Mouse (Mus musculus): ENCODE measurements around the gene Pet100. TPM values are rescaled to one million over a fixed set of nuclear protein-coding genes. Genes with fewer than 3 reads are reported as not detected.

The Pet100 gene
- polyA plus RNA-seq, 1 experiment from 2014 or later, result 138 TPM

DNA sequence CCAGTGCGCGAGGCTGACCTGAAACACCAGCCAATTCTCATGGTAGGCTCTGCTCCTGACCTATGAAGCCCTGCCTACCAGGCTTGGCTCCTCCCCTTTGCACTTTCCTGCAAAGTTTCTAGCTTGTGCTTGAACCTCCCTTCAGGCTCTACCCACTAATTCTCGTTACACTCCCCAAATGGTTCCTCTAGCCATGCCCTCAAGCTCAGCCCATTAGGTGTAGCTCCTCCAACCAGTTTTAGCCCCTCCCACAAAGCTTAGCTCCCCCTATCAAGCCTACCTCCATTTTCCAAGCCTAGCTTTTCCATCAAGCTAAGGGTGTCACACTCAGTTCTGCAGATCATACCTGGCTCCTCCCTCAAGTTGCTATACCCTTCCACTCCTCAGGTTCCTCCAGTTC lies 23.3 kb upstream of the Pet100 start:
- H3K9me3 ChIP-seq (replicated peaks), result no peaks in the 10 kb centered on the region
- H3K4me2 ChIP-seq, result no peak overlapping the region
- no peaks in the 10 kb centered on the region for H3K27me3 ChIP-seq
- no peak overlapping the region for H3K27ac ChIP-seq
- peaks cover 6% of the 10 kb centered on the region for H3K4me1 ChIP-seq
- 90% methylated on average over 3 of the region's 3 CpGs for WGBS
- ATAC-seq, result no peak
- no peak overlapping the region for H3K4me3 ChIP-seq
- no peak overlapping the region for H3K9ac ChIP-seq
- peaks cover 53% of the 10 kb centered on the region for H3K36me3 ChIP-seq (ENCODE audit: poor library complexity, severe bottlenecking)

DNA sequence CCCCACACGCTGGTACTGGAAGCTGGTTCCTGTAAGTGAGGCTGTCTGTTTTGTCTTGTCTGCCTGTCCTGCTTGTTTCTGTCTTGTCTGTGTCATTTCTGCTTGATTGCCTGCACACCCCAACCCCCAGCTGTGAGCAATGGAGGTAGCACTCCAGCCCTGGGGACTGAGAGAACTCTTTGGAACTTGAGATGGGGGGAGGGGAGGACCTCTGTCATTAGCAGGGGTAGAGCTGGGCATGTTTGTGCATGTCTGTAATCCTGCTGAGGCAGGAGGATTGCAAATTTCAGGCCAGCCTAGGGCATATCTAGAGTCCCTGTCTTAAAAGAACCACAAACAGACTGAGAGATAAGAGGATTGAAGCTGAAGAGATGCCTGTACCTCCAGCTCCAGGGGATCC lies 22.1 kb upstream of the Pet100 start:
- no peak overlapping the region for H3K4me3 ChIP-seq
- no peak overlapping the region for H3K9ac ChIP-seq
- no peak overlapping the region for H3K27ac ChIP-seq
- no peaks in the 10 kb centered on the region for H3K9me3 ChIP-seq (replicated peaks)
- WGBS, result 86% methylated on average over 1 of the region's 1 CpGs
- H3K4me1 ChIP-seq, result no peaks in the 10 kb centered on the region
- H3K27me3 ChIP-seq, result no peaks in the 10 kb centered on the region
- H3K36me3 ChIP-seq (ENCODE audit: poor library complexity, severe bottlenecking), result peaks cover 65% of the 10 kb centered on the region
- no peak overlapping the region for H3K4me2 ChIP-seq
- ATAC-seq, result no peak

DNA sequence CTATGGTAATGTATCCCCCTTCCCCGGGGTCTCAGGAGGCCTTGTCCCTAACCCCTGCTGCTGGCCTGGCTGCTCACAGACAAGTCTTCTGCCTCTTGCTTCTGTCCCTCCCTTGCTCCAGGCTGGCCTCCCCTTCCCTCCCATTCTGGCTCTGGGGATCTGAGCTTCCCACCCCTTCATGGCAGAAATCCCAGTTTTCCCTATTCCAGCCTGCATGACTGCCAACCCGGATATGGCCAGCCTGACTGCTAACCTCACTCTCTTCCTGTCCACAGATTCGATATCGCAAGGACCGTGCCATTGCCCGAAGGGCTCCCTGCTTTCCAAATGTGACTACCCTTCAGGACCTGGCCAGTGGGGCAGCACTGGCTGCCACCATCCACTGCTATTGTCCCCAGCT lies 20.9 kb upstream of the Pet100 start:
- no peaks in the 10 kb centered on the region for H3K9me3 ChIP-seq (replicated peaks)
- H3K4me1 ChIP-seq, result no peaks in the 10 kb centered on the region
- H3K9ac ChIP-seq, result no peak overlapping the region
- no peak overlapping the region for H3K4me3 ChIP-seq
- ATAC-seq, result no peak
- no peak overlapping the region for H3K27ac ChIP-seq
- H3K27me3 ChIP-seq, result no peaks in the 10 kb centered on the region
- peaks cover 74% of the 10 kb centered on the region for H3K36me3 ChIP-seq (ENCODE audit: poor library complexity, severe bottlenecking)
- WGBS, result 94% methylated on average over 6 of the region's 6 CpGs
- no peak overlapping the region for H3K4me2 ChIP-seq

DNA sequence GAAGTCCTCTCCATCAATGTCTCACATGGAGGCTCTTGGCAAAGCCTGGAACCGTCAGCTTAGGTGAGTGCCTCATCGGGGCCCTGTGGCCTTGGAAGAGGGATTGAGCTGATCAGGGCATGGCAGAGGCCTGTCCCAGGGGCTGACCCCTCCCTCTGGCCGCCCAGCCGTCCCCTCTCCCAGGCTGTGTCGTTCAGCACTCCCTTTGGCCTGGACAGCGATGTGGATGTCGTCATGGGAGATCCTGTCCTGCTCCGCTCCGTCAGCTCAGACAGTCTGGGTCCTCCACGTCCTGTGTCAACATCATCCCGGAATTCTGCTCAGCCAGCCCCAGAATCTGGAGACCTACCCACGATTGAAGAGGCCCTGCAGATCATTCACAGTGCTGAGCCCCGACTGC lies 17.9 kb upstream of the Pet100 start:
- Histone ChIP-seq H3K27me3 (no peaks in the 10 kb centered on the region), H3K4me3 (no peak overlapping the region), H3K9me3 (replicated peaks) (no peaks in the 10 kb centered on the region), H3K27ac (no peak overlapping the region), H3K9ac (no peak overlapping the region), H3K4me1 (no peaks in the 10 kb centered on the region), H3K4me2 (no peak overlapping the region), H3K36me3 (ENCODE audit: poor library complexity, severe bottlenecking) (peaks cover 94% of the 10 kb centered on the region)
- 87% methylated on average over 13 of the region's 13 CpGs for WGBS
- ATAC-seq, result no peak

- H3K4me2 ChIP-seq, result no peak overlapping the region
- no peaks in the 10 kb centered on the region for H3K4me1 ChIP-seq
- ATAC-seq, result 0 out of 2 replicates have a peak, but pooled peaks have one; percentile 17
- no peaks in the 10 kb centered on the region for H3K9me3 ChIP-seq (replicated peaks)
- no peak overlapping the region for H3K4me3 ChIP-seq
- no peak overlapping the region for H3K9ac ChIP-seq
- H3K36me3 ChIP-seq (ENCODE audit: poor library complexity, severe bottlenecking), result peaks cover 98% of the 10 kb centered on the region
- no peak overlapping the region for H3K27ac ChIP-seq
- WGBS, result 84% methylated on average over 16 of the region's 16 CpGs
- H3K27me3 ChIP-seq, result no peaks in the 10 kb centered on the region
These were observed 14.8 kb upstream of the Pet100 start for GRCm38 (mm10) chr8:3606593-3606992.

DNA sequence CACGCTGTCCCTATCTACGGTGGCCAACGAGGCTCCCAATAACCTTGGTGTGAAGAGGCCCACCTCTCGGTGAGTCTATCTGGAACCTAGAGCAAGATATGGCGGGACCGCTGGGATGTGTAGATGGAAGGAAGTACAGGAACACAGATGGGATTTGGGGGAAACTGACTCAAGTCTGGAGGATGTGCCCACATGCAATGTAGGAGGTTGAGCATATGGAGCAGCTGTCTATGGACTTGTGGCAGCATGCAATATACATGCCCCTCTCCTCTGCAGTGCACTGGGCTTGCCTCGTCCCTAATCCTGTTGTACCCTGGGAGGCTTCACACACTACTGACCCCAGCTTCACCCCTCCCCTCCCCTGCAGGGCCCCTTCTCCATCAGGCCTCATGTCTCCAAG lies 13.5 kb upstream of the Pet100 start:
- Histone ChIP-seq H3K4me2 (no peak overlapping the region), H3K36me3 (ENCODE audit: poor library complexity, severe bottlenecking) (peaks cover 98% of the 10 kb centered on the region), H3K27ac (no peak overlapping the region), H3K9ac (no peak overlapping the region), H3K4me1 (no peaks in the 10 kb centered on the region), H3K27me3 (no peaks in the 10 kb centered on the region), H3K4me3 (no peak overlapping the region), H3K9me3 (replicated peaks) (no peaks in the 10 kb centered on the region)
- whole genome bisulfite sequencing, result 88% methylated on average over 7 of the region's 7 CpGs
- no peak for ATAC-seq

DNA sequence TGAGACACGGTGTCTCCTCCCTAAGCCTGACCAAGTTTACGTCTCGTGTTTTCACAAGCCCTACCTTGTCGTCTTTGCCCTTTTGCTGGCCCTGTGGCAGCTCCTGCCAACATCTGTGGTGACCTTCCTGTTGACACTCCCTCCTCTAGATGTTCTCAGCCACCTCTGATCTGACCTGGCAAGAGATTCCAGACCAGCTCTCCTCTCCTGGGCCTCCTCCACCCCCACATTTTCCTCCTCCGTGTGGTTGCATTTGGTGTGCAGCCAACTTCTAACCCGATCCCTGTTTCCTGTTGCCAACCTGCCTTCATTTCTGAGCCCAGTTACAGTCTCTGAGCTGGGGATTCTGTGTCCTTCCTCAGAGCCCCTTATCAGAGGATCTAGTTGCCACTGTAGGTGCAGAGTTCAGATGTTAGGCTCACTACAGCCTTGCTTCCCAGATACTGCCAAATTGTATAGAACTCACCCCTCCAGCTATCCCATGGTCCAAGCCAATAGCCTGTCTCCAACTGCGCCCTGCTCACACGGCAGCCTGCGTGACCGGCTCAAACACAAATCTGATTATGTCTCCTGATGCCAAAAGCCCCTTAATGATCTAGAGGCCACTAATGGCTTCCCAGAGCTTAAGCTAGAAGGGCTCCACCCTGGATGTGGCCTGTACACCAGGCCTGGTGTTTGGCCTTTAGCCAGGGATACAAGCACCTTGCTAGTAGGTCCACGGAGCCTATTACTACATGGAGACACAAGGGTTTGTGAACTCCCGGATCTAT lies 12.1 kb upstream of the Pet100 start:
- 91% methylated on average over 12 of the region's 12 CpGs for WGBS
- Histone ChIP-seq H3K36me3 (ENCODE audit: poor library complexity, severe bottlenecking) (peaks cover 98% of the 10 kb centered on the region), H3K9me3 (replicated peaks) (no peaks in the 10 kb centered on the region), H3K27ac (no peak overlapping the region), H3K27me3 (no peaks in the 10 kb centered on the region), H3K4me1 (no peaks in the 10 kb centered on the region), H3K4me2 (no peak overlapping the region), H3K9ac (no peak overlapping the region), H3K4me3 (no peak overlapping the region)
- no peak for ATAC-seq

- H3K4me2 ChIP-seq, result no peak overlapping the region
- H3K4me3 ChIP-seq, result no peak overlapping the region
- H3K9ac ChIP-seq, result no peak overlapping the region
- ATAC-seq, result no peak
- H3K9me3 ChIP-seq (replicated peaks), result no peaks in the 10 kb centered on the region
- H3K27me3 ChIP-seq, result no peaks in the 10 kb centered on the region
- H3K36me3 ChIP-seq (ENCODE audit: poor library complexity, severe bottlenecking), result peaks cover 98% of the 10 kb centered on the region
- WGBS, result 86% methylated on average over 6 of the region's 6 CpGs
- H3K27ac ChIP-seq, result no peak overlapping the region
- no peaks in the 10 kb centered on the region for H3K4me1 ChIP-seq
These were observed 11.6 kb upstream of the Pet100 start for GRCm38 (mm10) chr8:3609816-3610150.

- H3K27me3 ChIP-seq, result no peaks in the 10 kb centered on the region
- H3K36me3 ChIP-seq (ENCODE audit: poor library complexity, severe bottlenecking), result peaks cover 16% of the 10 kb centered on the region
- H3K9me3 ChIP-seq (replicated peaks), result no peaks in the 10 kb centered on the region
- no peak for ATAC-seq
- peaks cover 22% of the 10 kb centered on the region for H3K4me1 ChIP-seq
- peak overlapping the region; percentile 73; the same call in 1 of the 2 replicates for H3K9ac ChIP-seq
- no peak overlapping the region for H3K27ac ChIP-seq
- peak overlapping the region; percentile 86 for H3K4me3 ChIP-seq
- 62% methylated on average over 8 of the region's 8 CpGs for WGBS
- peak overlapping the region; percentile 70 for H3K4me2 ChIP-seq
These were observed 771 bp downstream of the Pet100 start for GRCm38 (mm10) chr8:3622119-3622518.

DNA sequence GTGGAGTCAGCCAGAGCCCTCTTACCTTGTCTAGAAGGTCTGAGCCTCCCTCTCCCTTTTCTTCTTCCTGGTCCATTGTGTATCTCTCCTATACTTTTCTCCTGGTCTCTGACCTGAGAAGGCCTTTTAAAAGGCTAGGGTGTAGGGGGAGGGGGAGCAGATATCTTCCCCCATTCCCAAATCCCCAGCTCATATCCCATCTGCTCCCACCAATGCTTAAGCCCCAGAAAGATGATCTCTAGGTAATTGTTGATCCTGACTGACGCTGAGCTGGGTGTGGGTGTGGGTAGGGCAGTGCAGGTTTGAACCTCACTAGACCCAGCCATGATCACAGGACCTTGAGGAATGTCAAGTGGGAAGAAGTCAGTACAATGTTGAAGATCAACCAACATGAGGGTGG lies 4.1 kb downstream of the Pet100 start, which contains the start of gene Pcp2:
Gene Pcp2, minus strand, starts transcription at position 101 of the 400 bp plus-strand sequence.
- 57% methylated on average over 1 of the region's 1 CpGs for WGBS

GRCm38 (mm10) chr8:3626971-3627370 lies 5.6 kb downstream of the Pet100 start:
- Histone ChIP-seq H3K36me3 (ENCODE audit: poor library complexity, severe bottlenecking) (no peaks in the 10 kb centered on the region), H3K27me3 (peaks cover 15% of the 10 kb centered on the region), H3K4me3 (no peak overlapping the region), H3K9ac (no peak overlapping the region), H3K4me1 (peaks cover 10% of the 10 kb centered on the region), H3K27ac (no peak overlapping the region), H3K4me2 (no peak overlapping the region), H3K9me3 (replicated peaks) (no peaks in the 10 kb centered on the region)
- no peak for ATAC-seq
- WGBS, result 66% methylated on average over 5 of the region's 5 CpGs

More for the DNA sequence above, 4.1 kb downstream of the Pet100 start, which contains the start of gene Pcp2:
- ATAC-seq, result no peak
- H3K27ac ChIP-seq, result no peak within 1 kb of the TSS
- no peaks in the 10 kb centered on the region for H3K9me3 ChIP-seq (replicated peaks)
- H3K36me3 ChIP-seq (ENCODE audit: poor library complexity, severe bottlenecking), result no peaks in the 10 kb centered on the region
- no peak within 1 kb of the TSS for H3K4me3 ChIP-seq
- no peak within 1 kb of the TSS for H3K9ac ChIP-seq
- H3K27me3 ChIP-seq, result peaks cover 15% of the 10 kb centered on the region
- peaks cover 10% of the 10 kb centered on the region for H3K4me1 ChIP-seq
- H3K4me2 ChIP-seq, result no peak within 1 kb of the TSS

DNA sequence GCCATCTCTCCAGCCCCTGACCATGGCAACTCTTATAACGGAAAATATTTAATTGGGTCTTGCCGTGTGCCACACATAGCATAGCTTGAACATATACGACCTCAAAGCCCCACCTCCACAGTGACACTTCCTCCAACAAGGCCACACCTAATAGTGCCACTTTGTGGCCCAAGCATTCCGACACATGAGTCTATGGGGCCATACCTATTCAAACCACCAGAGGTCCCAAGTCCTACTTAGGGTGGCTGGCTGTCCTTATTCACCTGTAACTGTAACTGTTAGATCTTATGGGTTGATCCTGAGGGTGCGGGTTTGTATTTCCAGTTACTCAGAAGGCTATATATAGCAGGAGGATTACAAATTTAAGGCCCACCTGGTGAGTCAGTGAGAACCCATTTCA lies 6.7 kb downstream of the Pet100 start:
- Histone ChIP-seq H3K9me3 (replicated peaks) (no peaks in the 10 kb centered on the region), H3K27me3 (peaks cover 15% of the 10 kb centered on the region), H3K4me1 (peaks cover 5% of the 10 kb centered on the region; the same call in 1 of the 2 replicates), H3K9ac (no peak overlapping the region), H3K36me3 (ENCODE audit: poor library complexity, severe bottlenecking) (no peaks in the 10 kb centered on the region), H3K4me3 (no peak overlapping the region), H3K4me2 (no peak overlapping the region), H3K27ac (no peak overlapping the region)
- ATAC-seq, result peak; percentile 22; the same call in 1 of the 2 replicates
- 27% methylated on average over 5 of the region's 5 CpGs for WGBS

Measured in forebrain, embryonic 13.5 days (tissue).